Mouse (Mus musculus) C2C12 (cell line): ENCODE measurements around the gene Myadm. TPM values are rescaled to one million over a fixed set of nuclear protein-coding genes. Genes with fewer than 3 reads are reported as not detected.

Source experiments
- H3K27me3 ChIP-seq: one replicate; pipeline ENCODE4 v1.6.1; 2011; ENCODE audit not compliant: control insufficient read depth, insufficient read depth, insufficient read length
- H3K36me3 ChIP-seq: one replicate; pipeline ENCODE4 v1.6.1; 2011; ENCODE audit not compliant: control insufficient read depth, insufficient read depth
- H3K4me3 ChIP-seq: one replicate; pipeline ENCODE4 v1.5.1; 2011; ENCODE audit warnings: mild to moderate bottlenecking, control low read depth; ENCODE audit not compliant: poor library complexity, insufficient read depth, severe bottlenecking
- H3K79me2 ChIP-seq: one replicate; pipeline ENCODE4 v1.6.1; 2011; ENCODE audit not compliant: control insufficient read depth, insufficient read depth
- H3K79me3 ChIP-seq: one replicate; pipeline ENCODE4 v1.6.1; 2011; ENCODE audit warnings: low read depth, control low read depth
- H3ac ChIP-seq: one replicate; pipeline ENCODE3; 2011; ENCODE audit warnings: low read depth; ENCODE audit not compliant: control insufficient read depth, insufficient read length
- CEBPB ChIP-seq: IDR thresholded peaks from one replicate; pipeline ENCODE4 v1.6.1; 2011; ENCODE audit warnings: low read depth, mild to moderate bottlenecking, control low read depth, moderate library complexity
- CTCF ChIP-seq: IDR thresholded peaks from one replicate; pipeline ENCODE4 v1.5.1; 2011; ENCODE audit not compliant: control insufficient read depth, insufficient read depth, insufficient read length
- FOSL1 ChIP-seq: IDR thresholded peaks from one replicate; pipeline ENCODE4 v1.8.0; 2011; ENCODE audit warnings: mild to moderate bottlenecking, low read length; ENCODE audit not compliant: poor library complexity, insufficient read depth, severe bottlenecking
- MAX ChIP-seq: IDR thresholded peaks from one replicate; pipeline ENCODE4 v1.6.1; 2011; ENCODE audit warnings: mild to moderate bottlenecking, control low read depth
- MYOD1 ChIP-seq: IDR thresholded peaks from one replicate; pipeline ENCODE4 v1.6.1; 2011; ENCODE audit warnings: low read depth; ENCODE audit not compliant: control insufficient read depth, insufficient read length
- MYOG ChIP-seq: IDR thresholded peaks from one replicate; pipeline ENCODE4 v1.6.1; 2011; ENCODE audit not compliant: control insufficient read depth, insufficient read length; ENCODE audit errors: extremely low read depth
- USF1 ChIP-seq: IDR thresholded peaks from one replicate; pipeline ENCODE4 v1.6.1; 2011; ENCODE audit warnings: low read depth, mild to moderate bottlenecking, control low read depth, moderate library complexity
- polyA plus RNA-seq: library from polyadenylated mRNA; unstranded; fragments of >200 nt; fragmentation: generic; extraction: Trizol; gene quantifications from one replicate; pipeline ENCODE4 v1.2.1, GENCODE M21; 2012; ENCODE audit warnings: missing spikeins

Gene Myadm
- polyA plus RNA-seq, 1 experiment: 157 TPM

GRCm38 (mm10) chr7:3303276-3303781 lies 14.4 kb downstream of the Myadm start:
- Histone ChIP-seq H3K79me2 (peaks cover 4% of the 10 kb centered on the region), H3K79me3 (no peaks in the 10 kb centered on the region), H3K36me3 (peaks cover 24% of the 10 kb centered on the region), H3K4me3 (no peak overlapping the region), H3ac (no peak overlapping the region), H3K27me3 (no peaks in the 10 kb centered on the region)
- TF ChIP-seq MAX (no peak), CEBPB (no peak), CTCF (no peak), USF1 (no peak), FOSL1 (no peak), MYOG (no peak), MYOD1 (no peak)

GRCm38 (mm10) chr7:3303789-3304188 lies 14.9 kb downstream of the Myadm start:
- Histone ChIP-seq H3K79me2 (no peaks in the 10 kb centered on the region), H3K4me3 (no peak overlapping the region), H3K36me3 (peaks cover 20% of the 10 kb centered on the region), H3ac (no peak overlapping the region), H3K79me3 (no peaks in the 10 kb centered on the region), H3K27me3 (no peaks in the 10 kb centered on the region)
- TF ChIP-seq MYOD1 (no peak), CTCF (no peak), CEBPB (no peak), MYOG (no peak), FOSL1 (no peak), MAX (no peak), USF1 (no peak)

GRCm38 (mm10) chr7:3304298-3304697 lies 15.4 kb downstream of the Myadm start:
- Histone ChIP-seq H3ac (no peak overlapping the region), H3K79me3 (no peaks in the 10 kb centered on the region), H3K79me2 (no peaks in the 10 kb centered on the region), H3K27me3 (no peaks in the 10 kb centered on the region), H3K4me3 (no peak overlapping the region), H3K36me3 (peaks cover 15% of the 10 kb centered on the region)
- TF ChIP-seq MAX (no peak), MYOG (no peak), CTCF (no peak), MYOD1 (no peak), CEBPB (no peak), USF1 (no peak)

GRCm38 (mm10) chr7:3306400-3306799 lies 17.5 kb downstream of the Myadm start:
- Histone ChIP-seq H3K27me3 (no peaks in the 10 kb centered on the region), H3K79me3 (no peaks in the 10 kb centered on the region), H3K36me3 (no peaks in the 10 kb centered on the region), H3ac (no peak overlapping the region), H3K4me3 (no peak overlapping the region), H3K79me2 (no peaks in the 10 kb centered on the region)
- TF ChIP-seq USF1 (no peak), MYOG (no peak), CEBPB (no peak), MYOD1 (no peak), CTCF (no peak), FOSL1 (no peak), MAX (no peak)

- Histone ChIP-seq H3K4me3 (no peak overlapping the region), H3K79me3 (no peaks in the 10 kb centered on the region), H3ac (no peak overlapping the region), H3K79me2 (no peaks in the 10 kb centered on the region), H3K27me3 (no peaks in the 10 kb centered on the region), H3K36me3 (no peaks in the 10 kb centered on the region)
- TF ChIP-seq USF1 (no peak), CTCF (no peak), MAX (no peak), MYOD1 (no peak), CEBPB (no peak), FOSL1 (no peak), MYOG (no peak)
Observed at GRCm38 (mm10) chr7:3308646-3309045, 19.8 kb downstream of the Myadm start.

- H3K36me3 ChIP-seq: no peaks in the 10 kb centered on the region
- no peak overlapping the region for H3K4me3 ChIP-seq
- H3K27me3 ChIP-seq: no peaks in the 10 kb centered on the region
- no peaks in the 10 kb centered on the region for H3K79me3 ChIP-seq
- H3K79me2 ChIP-seq: no peaks in the 10 kb centered on the region
- TF ChIP-seq CTCF (no peak), USF1 (no peak), CEBPB (no peak), MYOD1 (no peak), MAX (no peak), FOSL1 (no peak), MYOG (no peak)
- no peak overlapping the region for H3ac ChIP-seq
Observed at GRCm38 (mm10) chr7:3310233-3310632, 21.4 kb downstream of the Myadm start.
